10 mouse cellular contexts compared by ENCODE assay signal in genomic region chr1:191802820-191803655, GRCm38 (mm10). TPM values are rescaled to one million over a fixed set of nuclear protein-coding genes. Genes with fewer than 3 reads are reported as not detected.
DNase-seq lines count a peak whose midpoint lies in the region; ATAC-seq and TF ChIP-seq lines count a peak whose summit lies in the region.
"Had no signal": no experiment of that assay in that cellular context is flagged by ENCODE, and none has a peak within 500 bp of the region (broad histone marks: within the 10 kb centered on the region; RNA-seq: fewer than 3 reads in every experiment).

No protein-coding gene starts in this region.

- H3K9ac ChIP-seq in kidney, embryonic 15.5 days: no peak overlapping the region
- no peak overlapping the region for H3K9ac ChIP-seq in CH12.LX (ENCODE audit: insufficient read depth, low read depth)
- H3K9ac ChIP-seq: liver, embryonic 15.5 days had no signal

- H3K79me2 ChIP-seq in CH12.LX (replicated peaks; ENCODE audit: control insufficient read depth, extremely low read depth, insufficient read depth, poor library complexity, severe bottlenecking): no peaks in the 10 kb centered on the region

- no peak for TF ChIP-seq EP300 in CH12.LX (IDR thresholded peaks at IDR 0.05; ENCODE audit: low read length)

- peaks cover 15% of the 10 kb centered on the region for H3K4me1 ChIP-seq in kidney, embryonic 15.5 days
- H3K4me1 ChIP-seq in CH12.LX (ENCODE audit: control insufficient read depth in 1 of 2, insufficient read depth in 2 of 2): peaks cover 4 to 40% of the 10 kb centered on the region in 2 experiments; a peak in 2 of 4 replicates
- H3K4me1 ChIP-seq in brown adipose tissue, adult 24 weeks (ENCODE audit: control insufficient read depth, insufficient read depth, insufficient read length, low read length): peaks cover 10% of the 10 kb centered on the region
- H3K4me1 ChIP-seq: liver, embryonic 15.5 days had no signal

- no peak for DNase-seq in kidney, adult 11 months
- no peak for DNase-seq in CH12.LX (ENCODE audit: extremely low read depth)
- peak; percentile 58 to 62 for DNase-seq in left cerebral cortex, postnatal 14 days (ENCODE audit: low spot score in 2 of 2)
- DNase-seq in thymus, postnatal 25 days: no peak
- no peak for DNase-seq in spleen, postnatal 10 days (ENCODE audit: low spot score in 2 of 2)
- DNase-seq: cerebellum, adult 2 months had no signal

- dilution Hi-C loops in CH12.LX (cut with MboI; ENCODE audit: extremely low pct_ligation_motif_present, extremely low pct_unique_long_range_greater_than_20kb, low sequenced_read_pairs): no loop called here

- H3K4me2 ChIP-seq in kidney, embryonic 15.5 days: no peak overlapping the region
- no peak overlapping the region for H3K4me2 ChIP-seq in CH12.LX (ENCODE audit: insufficient read depth, low read depth, poor library complexity, severe bottlenecking)
- H3K4me2 ChIP-seq: liver, embryonic 15.5 days had no signal

- no peaks in the 10 kb centered on the region for H3K27me3 ChIP-seq in kidney, embryonic 15.5 days
- no peaks in the 10 kb centered on the region for H3K27me3 ChIP-seq in CH12.LX (replicated peaks)
- H3K27me3 ChIP-seq: liver, embryonic 15.5 days had no signal

- 51% methylated on average over 10 of the region's 10 CpGs for WGBS in kidney, embryonic 15.5 days

- no peak for ATAC-seq in kidney, embryonic 15.5 days (replicated peaks; ENCODE audit: low FRiP score)
- ATAC-seq in cerebellum, adult (ENCODE audit: insufficient number of reproducible peaks, low FRiP score, low TSS enrichment): no peak

- peaks cover 3% of the 10 kb centered on the region; the same call in 1 of the 2 replicates for H3K9me3 ChIP-seq in kidney, embryonic 15.5 days (replicated peaks)
- peaks cover 12% of the 10 kb centered on the region for H3K9me3 ChIP-seq in CH12.LX (replicated peaks; ENCODE audit: low read length)

- in situ Hi-C loops in CH12.LX (cut with MboI; ENCODE audit: low pct_ligation_motif_present, low pct_unique_long_range_greater_than_20kb, low sequenced_read_pairs): loop anchor here (25.0 kb wide), 2 partner anchors 466 to 691 kb away; partner anchors contain the start of gene Tmem206

- 0 out of 2 replicates have a peak overlapping the region, but pooled peaks have one; percentile 38 for H3K27ac ChIP-seq in kidney, embryonic 15.5 days
- H3K27ac ChIP-seq in CH12.LX (ENCODE audit: insufficient read depth, low read depth): no peak overlapping the region
- H3K27ac ChIP-seq in brown adipose tissue, adult 24 weeks (replicated peaks; ENCODE audit: low read depth, low read length): peak overlapping the region; percentile 66
- H3K27ac ChIP-seq: liver, embryonic 15.5 days had no signal

- no peak overlapping the region for H3K4me3 ChIP-seq in kidney, embryonic 15.5 days (replicated peaks)
- no peak overlapping the region for H3K4me3 ChIP-seq in CH12.LX (replicated peaks in 1 of 3; ENCODE audit: low read depth in 2 of 3, low read length in 2 of 3, poor library complexity in 1 of 3)
- no peak overlapping the region for H3K4me3 ChIP-seq in brown adipose tissue, adult 24 weeks (ENCODE audit: insufficient read depth, low read depth, low read length)
- H3K4me3 ChIP-seq: liver, embryonic 15.5 days had no signal

- no peak for TF ChIP-seq RAD21 in CH12.LX (IDR thresholded peaks at IDR 0.05; ENCODE audit: low read depth, low read length)

- TF ChIP-seq POLR2A in CH12.LX (IDR thresholded peaks at IDR 0.05; ENCODE audit: low read depth, low read length): no peak

- intact Hi-C loops in left cerebral cortex, postnatal 14 days (cut with DNase I): no loop called here

- TF ChIP-seq CTCF in CH12.LX (conservative IDR thresholded peaks at IDR 0.05 in 1 of 2, IDR thresholded peaks at IDR 0.05 in 1 of 2; ENCODE audit: low read depth in 2 of 2, low read length in 2 of 2): no peak

- H3K36me3 ChIP-seq in kidney, embryonic 15.5 days: no peaks in the 10 kb centered on the region
- H3K36me3 ChIP-seq in CH12.LX (replicated peaks in 1 of 2; ENCODE audit: control insufficient read depth in 1 of 2, insufficient read depth in 1 of 2, low read length in 1 of 2): no peaks in the 10 kb centered on the region
- H3K36me3 ChIP-seq: liver, embryonic 15.5 days had no signal

TF ChIP-seq in CH12.LX, 34 proteins besides CTCF, POLR2A, EP300 and RAD21:
- TF ChIP-seq CHD1 (IDR thresholded peaks at IDR 0.05; ENCODE audit: low read depth, low read length): no peak
- TF ChIP-seq ETS1 (conservative IDR thresholded peaks at IDR 0.05; ENCODE audit: low read depth, low read length): peak; percentile 24; the same call in 1 of the 2 replicates

RNA-seq across cellular contexts. Expression of gene Nek2, which starts 18.2 kb away (rescaled TPM):
- 44.5 and 45.1 TPM in 2 replicates for polyA plus RNA-seq in kidney, embryonic 15.5 days (2015; fragmentation: Nextera tagmentation; extraction: Ambion mirVana)
- total RNA-seq in CH12.LX (2012; rRNA removed): 41.3 and 48.9 TPM in 2 replicates
- total RNA-seq in CH12.LX (2014; rRNA removed): 51.2 and 55.4 TPM in 2 replicates
- polyA plus RNA-seq in CH12.LX (2012; ENCODE audit: insufficient read length, low read depth): 68.8 and 79.4 TPM in 2 replicates
- polyA plus RNA-seq in brown adipose tissue, adult 24 weeks (2012; ENCODE audit: insufficient read depth, insufficient read length, missing spikeins): not detected in 2 replicates
- total RNA-seq in left cerebral cortex, postnatal 14 days (2021): 1 to 10 TPM; 1.6 to 1.8 TPM

Comparison
In these comparisons a context has a peak if more than half of its experiments do, and no peak if none do; other contexts are left out.
1. DNase-seq: peak in left cerebral cortex, postnatal 14 days (2 of 2); none in kidney, adult 11 months (single experiment), CH12.LX (single experiment), thymus, postnatal 25 days (single experiment) and spleen, postnatal 10 days (0 of 2).
2. RNA of gene Nek2, which starts 18.2 kb away (polyA plus RNA-seq): 68.8 to 79.4 TPM in CH12.LX and 44.5 to 45.1 TPM in kidney, embryonic 15.5 days; not detected in brown adipose tissue, adult 24 weeks; every median in the first group is over 10 times any median in the second.